Mouse (Mus musculus) stomach, postnatal 0 days (tissue): ENCODE measurements at regions not wholly inside any gene's neighbourhood (a gene's known extent, or its start where the extent isn't known, plus 50 kb on each side); places are given as distances from the start of the nearest gene placed in this dataset.

Source experiments
- CTCF ChIP-seq: IDR thresholded peaks from 2 replicates; pipeline ENCODE4 v1.5.1; 2016; ENCODE audit warnings: antibody characterized with exemption, low read depth, mild to moderate bottlenecking, moderate library complexity
- EP300 ChIP-seq: optimal IDR thresholded peaks from 2 replicates; pipeline ENCODE3; 2016; ENCODE audit warnings: antibody characterized with exemption

GRCm38 (mm10) chr14:56314459-56314858 lies 50.4 kb upstream of the Atp12a start:
- TF ChIP-seq CTCF (peak; percentile 90), EP300 (no peak)
